Mouse (Mus musculus): Measurements from ENCODE around the gene Gstm4.
A peak's percentile ranks its signal among the peaks of the same experiment; 100 is the strongest.
"Not testable (repeated sequence)": the region's sequence is repeated elsewhere in the genome, so short reads cannot be mapped to it uniquely, and the experiment has no call there.

The Gstm4 gene

GRCm38 (mm10) chr3:108070295-108071293 lies 25.9 kb upstream of the Gstm4 start:
- DNase-seq (ENCODE audit: low spot score): peak; percentile 67

- DNase-seq (ENCODE audit: low spot score): no peak
These were observed 24.7 kb upstream of the Gstm4 start for GRCm38 (mm10) chr3:108069231-108069870.

GRCm38 (mm10) chr3:108068826-108069225 lies 24.1 kb upstream of the Gstm4 start:
- no peak for DNase-seq (ENCODE audit: low spot score)

- no peak for DNase-seq (ENCODE audit: low spot score)
These were observed 22.8 kb upstream of the Gstm4 start for GRCm38 (mm10) chr3:108067370-108067934.

GRCm38 (mm10) chr3:108065551-108065950 lies 20.9 kb upstream of the Gstm4 start:
- no peak for DNase-seq (ENCODE audit: low spot score)

GRCm38 (mm10) chr3:108064672-108065071 lies 20.0 kb upstream of the Gstm4 start:
- no peak for DNase-seq (ENCODE audit: low spot score)

- DNase-seq (ENCODE audit: low spot score): no peak
These were observed 18.0 kb upstream of the Gstm4 start for GRCm38 (mm10) chr3:108062648-108063047.

GRCm38 (mm10) chr3:108061420-108061819 lies 16.7 kb upstream of the Gstm4 start:
- peak; percentile 93 for DNase-seq (ENCODE audit: low spot score)

- no peak for DNase-seq (ENCODE audit: low spot score)
These were observed 5.8 kb upstream of the Gstm4 start for GRCm38 (mm10) chr3:108050493-108050892.

GRCm38 (mm10) chr3:108048306-108048705 lies 3.6 kb upstream of the Gstm4 start:
- DNase-seq (ENCODE audit: low spot score): no peak

GRCm38 (mm10) chr3:108046944-108047655 lies 2.4 kb upstream of the Gstm4 start:
- DNase-seq (ENCODE audit: low spot score): no peak

GRCm38 (mm10) chr3:108033156-108033555 lies 11.5 kb downstream of the Gstm4 start:
- no peak for DNase-seq (ENCODE audit: low spot score)

- DNase-seq (ENCODE audit: low spot score): no peak
These were observed 12.6 kb downstream of the Gstm4 start for GRCm38 (mm10) chr3:108032113-108032512.

- no peak for DNase-seq (ENCODE audit: low spot score)
These were observed 15.9 kb downstream of the Gstm4 start for GRCm38 (mm10) chr3:108028641-108029365.

- no peak for DNase-seq (ENCODE audit: low spot score)
These were observed 18.1 kb downstream of the Gstm4 start for GRCm38 (mm10) chr3:108026597-108026996.

- no peak for DNase-seq (ENCODE audit: low spot score)
These were observed 18.6 kb downstream of the Gstm4 start for GRCm38 (mm10) chr3:108026049-108026448.

GRCm38 (mm10) chr3:108025318-108025717 lies 19.4 kb downstream of the Gstm4 start:
- DNase-seq (ENCODE audit: low spot score): no peak

- DNase-seq (ENCODE audit: low spot score): no peak
These were observed 22.0 kb downstream of the Gstm4 start for GRCm38 (mm10) chr3:108022650-108023049.

- not testable (repeated sequence) for DNase-seq (ENCODE audit: low spot score)
These were observed 24.2 kb downstream of the Gstm4 start for GRCm38 (mm10) chr3:108020351-108021022.

GRCm38 (mm10) chr3:108019226-108019625 lies 25.5 kb downstream of the Gstm4 start:
- DNase-seq (ENCODE audit: low spot score): not testable (repeated sequence)

Measured in embryo, embryonic 10.5 days (tissue).